Mouse (Mus musculus): ENCODE data around the gene Ska2. TPM values are rescaled to one million over a fixed set of nuclear protein-coding genes. Genes with fewer than 3 reads are reported as not detected.
A peak's percentile ranks its signal among the peaks of the same experiment; 100 is the strongest.

Gene Ska2
- 56.8 and 63.4 TPM in 2 replicates for polyA plus RNA-seq (2015; fragmentation: Nextera tagmentation; extraction: Ambion mirVana)

- Histone ChIP-seq H3K4me3 (peak within 1 kb of the TSS; percentile 96), H3K9ac (peak within 1 kb of the TSS; percentile 98), H3K9me3 (no peaks in the 10 kb centered on the region), H3K4me2 (peak within 1 kb of the TSS; percentile 77), H3K4me1 (peaks cover 35% of the 10 kb centered on the region), H3K27ac (replicated peaks) (peak within 1 kb of the TSS; percentile 98), H3K36me3 (peaks cover 45% of the 10 kb centered on the region), H3K27me3 (replicated peaks) (no peaks in the 10 kb centered on the region)
- WGBS: under 1% methylated on average over 40 of the region's 40 CpGs
- ATAC-seq (ENCODE audit: extremely low read depth, insufficient number of reproducible peaks, low FRiP score, low TSS enrichment): peak; percentile 96
These were observed at the start of gene Ska2 for GRCm38 (mm10) chr11:87108755-87109518. TSS of gene Ska2 (plus strand) at chr11:87109234.

DNA sequence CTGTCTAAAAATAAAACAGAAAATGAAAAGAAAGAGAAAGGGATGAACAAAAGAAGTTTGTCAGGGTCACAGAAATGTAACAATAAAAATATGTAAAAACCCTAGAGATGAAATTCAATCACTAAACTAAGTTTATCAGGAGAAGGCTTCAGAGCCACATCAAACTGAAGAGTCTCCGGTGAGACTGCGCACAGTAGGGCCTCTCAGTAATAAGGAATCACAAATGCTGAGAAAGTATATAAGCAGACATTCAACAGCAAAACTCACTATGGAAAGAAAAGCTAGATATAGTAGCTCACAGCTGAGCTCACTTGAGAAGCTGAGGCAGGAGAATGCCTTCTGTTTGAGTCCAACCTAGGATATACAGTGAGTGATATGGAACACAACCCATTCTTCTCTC lies 48.6 kb upstream of the Ska2 start:
- 96% methylated on average over 2 of the region's 2 CpGs for WGBS
- ATAC-seq (ENCODE audit: extremely low read depth, insufficient number of reproducible peaks, low FRiP score, low TSS enrichment): no peak
- Histone ChIP-seq H3K36me3 (peaks cover 54% of the 10 kb centered on the region), H3K9me3 (no peaks in the 10 kb centered on the region), H3K4me3 (no peak overlapping the region), H3K27me3 (replicated peaks) (no peaks in the 10 kb centered on the region), H3K27ac (replicated peaks) (no peak overlapping the region), H3K9ac (no peak overlapping the region), H3K4me2 (no peak overlapping the region), H3K4me1 (no peaks in the 10 kb centered on the region)

DNA sequence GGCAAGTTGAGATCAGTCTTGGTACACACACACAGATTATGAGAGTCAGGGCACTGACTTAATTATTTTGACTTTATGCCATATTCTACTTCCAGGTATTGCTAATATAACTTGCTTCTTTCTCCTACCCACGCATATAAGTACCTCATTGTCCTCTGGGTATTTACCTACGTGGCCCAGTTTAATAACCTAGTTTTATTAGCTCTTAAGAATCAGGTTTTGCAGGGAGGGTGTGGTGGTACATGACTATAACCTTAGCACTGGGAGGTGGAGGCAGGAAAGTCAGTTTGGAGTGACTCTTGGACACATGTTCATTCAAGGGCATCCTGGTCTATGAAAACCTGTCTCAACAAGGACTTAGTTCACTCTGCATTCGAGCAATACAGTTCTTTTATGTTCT lies 46.9 kb upstream of the Ska2 start:
- WGBS: 65% methylated on average over 3 of the region's 3 CpGs
- H3K4me2 ChIP-seq: no peak overlapping the region
- H3K27me3 ChIP-seq (replicated peaks): no peaks in the 10 kb centered on the region
- no peaks in the 10 kb centered on the region for H3K9me3 ChIP-seq
- no peak for ATAC-seq (ENCODE audit: extremely low read depth, insufficient number of reproducible peaks, low FRiP score, low TSS enrichment)
- peaks cover 41% of the 10 kb centered on the region for H3K36me3 ChIP-seq
- no peak overlapping the region for H3K9ac ChIP-seq
- H3K27ac ChIP-seq (replicated peaks): no peak overlapping the region
- H3K4me1 ChIP-seq: no peaks in the 10 kb centered on the region
- no peak overlapping the region for H3K4me3 ChIP-seq

DNA sequence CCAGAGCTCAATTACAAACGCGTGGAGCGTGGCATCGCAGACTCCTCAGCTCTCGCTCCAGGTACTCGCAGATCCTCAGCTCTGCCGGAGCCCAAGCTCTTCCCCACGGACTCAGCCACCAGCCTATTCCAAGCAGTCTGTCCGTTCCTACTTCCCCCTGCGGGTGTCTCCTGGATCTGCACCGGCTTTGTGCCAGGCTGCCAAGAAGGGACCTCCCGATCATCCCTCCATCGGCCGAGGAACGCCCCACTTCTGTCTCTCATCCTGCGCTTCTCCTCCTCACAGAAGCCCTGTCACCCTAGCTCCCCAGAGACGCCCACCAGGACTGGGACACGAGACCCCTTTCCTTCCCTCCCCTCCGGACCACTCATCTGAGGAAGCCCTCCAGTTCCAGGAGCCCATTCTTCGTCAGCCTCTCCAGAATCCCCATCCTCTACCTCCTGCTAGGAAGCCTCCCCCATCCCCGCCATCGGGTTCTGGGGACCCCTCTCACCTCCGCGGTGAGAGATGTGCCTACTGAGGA lies 35.6 kb upstream of the Ska2 start:
- no peaks in the 10 kb centered on the region for H3K27me3 ChIP-seq (replicated peaks)
- peak overlapping the region; percentile 81 for H3K4me3 ChIP-seq
- 0 out of 2 replicates have a peak, but pooled peaks have one; percentile 21 for ATAC-seq (ENCODE audit: extremely low read depth, insufficient number of reproducible peaks, low FRiP score, low TSS enrichment)
- H3K4me2 ChIP-seq: peak overlapping the region; percentile 98
- H3K9me3 ChIP-seq: no peaks in the 10 kb centered on the region
- H3K9ac ChIP-seq: peak overlapping the region; percentile 93
- WGBS: under 1% methylated on average over 24 of the region's 24 CpGs
- H3K36me3 ChIP-seq: peaks cover 23% of the 10 kb centered on the region
- peak overlapping the region; percentile 86 for H3K27ac ChIP-seq (replicated peaks)
- peaks cover 20% of the 10 kb centered on the region for H3K4me1 ChIP-seq

DNA sequence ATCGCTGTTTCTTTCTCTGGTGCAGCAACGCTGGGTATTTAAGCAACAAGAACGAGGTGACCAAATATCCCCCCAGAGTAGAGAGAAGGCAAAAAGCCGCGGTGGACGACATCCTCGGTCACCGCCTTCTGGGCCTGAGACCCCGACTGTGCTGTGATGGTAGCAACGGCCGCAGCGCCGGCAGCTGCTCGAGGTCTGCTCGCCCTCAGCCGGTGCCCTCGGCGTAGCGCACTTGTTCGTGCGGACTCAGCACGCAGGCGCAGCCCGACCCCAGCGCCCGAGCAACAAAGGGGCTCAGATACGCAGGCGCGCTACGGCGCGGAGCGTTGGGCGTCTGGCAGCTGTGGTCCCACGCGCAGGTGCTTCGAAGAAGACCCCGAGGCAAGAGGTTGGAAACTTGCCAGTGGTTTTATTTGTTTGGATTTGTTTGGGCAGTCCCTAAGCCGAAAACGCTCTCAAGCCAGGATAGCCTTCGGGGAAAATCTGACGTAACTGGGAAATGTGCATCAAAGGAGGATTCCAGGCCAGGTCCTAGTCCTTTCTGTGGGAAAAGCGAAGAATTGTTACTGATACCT lies 35.1 kb upstream of the Ska2 start, which contains the start of gene Gdpd1:
Gdpd1 (minus strand) TSS at position 197 of the 575 bp plus-strand sequence.
- Histone ChIP-seq H3K9ac (peak within 1 kb of the TSS; percentile 93), H3K4me1 (peaks cover 20% of the 10 kb centered on the region), H3K4me2 (peak within 1 kb of the TSS; percentile 98), H3K4me3 (peak within 1 kb of the TSS; percentile 81), H3K36me3 (peaks cover 28% of the 10 kb centered on the region), H3K9me3 (no peaks in the 10 kb centered on the region), H3K27ac (replicated peaks) (peak within 1 kb of the TSS; percentile 86), H3K27me3 (replicated peaks) (no peaks in the 10 kb centered on the region)
- ATAC-seq (ENCODE audit: extremely low read depth, insufficient number of reproducible peaks, low FRiP score, low TSS enrichment): peak; percentile 87
- WGBS: under 1% methylated on average over 43 of the region's 43 CpGs

- H3K9ac ChIP-seq: no peak overlapping the region
- no peaks in the 10 kb centered on the region for H3K9me3 ChIP-seq
- H3K4me1 ChIP-seq: peaks cover 32% of the 10 kb centered on the region
- H3K36me3 ChIP-seq: peaks cover 66% of the 10 kb centered on the region
- WGBS: 75% methylated on average over 1 of the region's 1 CpGs
- no peak overlapping the region for H3K4me2 ChIP-seq
- H3K27ac ChIP-seq (replicated peaks): no peak overlapping the region
- no peaks in the 10 kb centered on the region for H3K27me3 ChIP-seq (replicated peaks)
- ATAC-seq (ENCODE audit: extremely low read depth, insufficient number of reproducible peaks, low FRiP score, low TSS enrichment): no peak
- no peak overlapping the region for H3K4me3 ChIP-seq
These were observed 25.3 kb upstream of the Ska2 start for GRCm38 (mm10) chr11:87083712-87084111.

DNA sequence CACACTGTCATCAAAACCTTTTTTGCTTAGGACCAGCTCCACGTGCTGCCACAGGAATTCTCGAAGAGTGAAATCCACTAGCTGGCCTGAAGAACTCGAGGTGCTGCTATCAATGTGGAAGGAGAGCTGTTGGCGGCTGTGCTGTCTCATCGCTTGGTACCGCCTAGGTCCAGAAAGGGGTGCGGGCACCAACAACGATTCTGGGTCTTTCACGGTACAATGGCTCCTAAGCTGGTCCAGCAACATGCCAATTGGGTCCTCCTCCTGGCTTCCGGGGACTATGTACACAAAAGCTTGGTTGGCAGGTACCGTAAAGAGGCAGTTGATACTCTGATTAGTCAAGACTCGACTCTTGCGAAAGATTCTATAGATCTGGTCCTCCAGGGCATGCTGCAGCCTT lies 23.6 kb upstream of the Ska2 start:
- H3K27me3 ChIP-seq (replicated peaks): no peaks in the 10 kb centered on the region
- peaks cover 60% of the 10 kb centered on the region for H3K36me3 ChIP-seq
- WGBS: 87% methylated on average over 13 of the region's 13 CpGs
- H3K4me3 ChIP-seq: peak overlapping the region; percentile 84
- H3K9me3 ChIP-seq: no peaks in the 10 kb centered on the region
- no peak for ATAC-seq (ENCODE audit: extremely low read depth, insufficient number of reproducible peaks, low FRiP score, low TSS enrichment)
- H3K9ac ChIP-seq: peak overlapping the region; percentile 91
- H3K27ac ChIP-seq (replicated peaks): no peak overlapping the region
- H3K4me1 ChIP-seq: peaks cover 32% of the 10 kb centered on the region
- peak overlapping the region; percentile 95 for H3K4me2 ChIP-seq

DNA sequence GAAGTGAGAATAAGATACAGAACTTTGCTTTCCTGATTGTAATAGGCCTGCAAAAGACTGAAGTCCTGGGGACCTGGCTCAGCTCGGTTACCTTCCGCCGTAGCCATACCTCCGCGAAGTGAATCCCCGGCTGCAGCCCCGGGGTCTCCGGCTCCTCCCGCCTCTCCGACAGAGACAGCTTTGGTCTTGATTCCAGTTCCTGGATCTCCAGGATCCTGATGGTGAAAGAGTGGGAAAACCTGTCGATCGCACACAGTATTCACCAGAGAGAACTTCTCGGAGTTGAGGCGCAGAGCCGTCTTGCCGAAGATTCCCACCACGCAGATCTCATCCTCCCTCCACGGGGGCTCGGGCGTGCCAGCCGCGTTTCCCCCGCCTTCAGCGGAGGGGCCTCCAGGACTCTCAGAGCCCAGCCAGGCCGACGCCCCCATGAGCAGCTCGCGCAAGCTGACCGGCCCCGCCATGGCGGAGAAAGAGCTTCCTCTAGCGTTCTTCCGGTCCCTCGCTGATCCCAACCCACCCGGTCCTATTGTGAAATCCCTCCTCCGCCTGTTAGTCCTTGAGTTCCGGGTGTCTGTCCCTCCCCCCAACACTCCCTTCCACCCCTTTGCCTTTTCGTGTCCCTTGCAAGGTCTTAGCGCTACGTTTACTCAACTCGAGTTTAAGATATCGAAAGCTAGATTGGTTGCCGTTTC lies 22.6 kb upstream of the Ska2 start, which contains the start of gene Smg8:
Smg8 (minus strand) TSS at position 485 of the 695 bp plus-strand sequence.
- peaks cover 32% of the 10 kb centered on the region for H3K4me1 ChIP-seq
- H3K27ac ChIP-seq (replicated peaks): peak within 1 kb of the TSS; percentile 74
- H3K27me3 ChIP-seq (replicated peaks): no peaks in the 10 kb centered on the region
- under 1% methylated on average over 43 of the region's 43 CpGs for WGBS
- H3K4me2 ChIP-seq: peak within 1 kb of the TSS; percentile 95
- peak; percentile 66; the same call in 1 of the 2 replicates for ATAC-seq (ENCODE audit: extremely low read depth, insufficient number of reproducible peaks, low FRiP score, low TSS enrichment)
- H3K36me3 ChIP-seq: peaks cover 60% of the 10 kb centered on the region
- peak within 1 kb of the TSS; percentile 91 for H3K9ac ChIP-seq
- peak within 1 kb of the TSS; percentile 84 for H3K4me3 ChIP-seq
- H3K9me3 ChIP-seq: no peaks in the 10 kb centered on the region

DNA sequence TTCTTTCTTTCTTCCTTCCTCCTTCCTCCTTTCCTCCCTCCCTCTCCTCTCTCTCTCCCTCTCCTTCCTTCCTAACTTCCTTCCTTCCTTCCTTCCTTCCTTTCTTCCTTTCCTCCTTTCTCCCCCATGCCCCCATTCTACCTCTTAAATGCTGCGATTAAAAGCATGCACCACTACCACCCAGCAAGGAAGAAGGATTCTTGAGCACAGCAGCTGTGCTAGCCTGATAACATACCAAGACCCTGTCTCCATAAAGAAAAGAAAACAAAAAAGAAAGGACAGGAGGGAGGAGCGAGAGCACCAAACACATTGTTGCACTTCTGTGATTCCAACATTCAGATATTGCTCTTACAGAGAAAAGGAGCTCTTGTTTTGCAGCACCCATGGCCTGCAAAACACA lies 21.9 kb upstream of the Ska2 start:
- Histone ChIP-seq H3K4me1 (peaks cover 32% of the 10 kb centered on the region), H3K27me3 (replicated peaks) (no peaks in the 10 kb centered on the region), H3K4me2 (peak overlapping the region; percentile 95), H3K27ac (replicated peaks) (peak overlapping the region; percentile 74), H3K4me3 (peak overlapping the region; percentile 84), H3K9me3 (no peaks in the 10 kb centered on the region), H3K9ac (peak overlapping the region; percentile 91), H3K36me3 (peaks cover 60% of the 10 kb centered on the region)
- 44% methylated on average over 2 of the region's 2 CpGs for WGBS
- ATAC-seq (ENCODE audit: extremely low read depth, insufficient number of reproducible peaks, low FRiP score, low TSS enrichment): no peak

- no peaks in the 10 kb centered on the region for H3K9me3 ChIP-seq
- peak within 1 kb of the TSS; percentile 98 for H3K27ac ChIP-seq (replicated peaks)
- peak within 1 kb of the TSS; percentile 77 for H3K4me2 ChIP-seq
- H3K27me3 ChIP-seq (replicated peaks): no peaks in the 10 kb centered on the region
- peak within 1 kb of the TSS; percentile 96 for H3K4me3 ChIP-seq
- H3K4me1 ChIP-seq: peaks cover 35% of the 10 kb centered on the region
- peaks cover 45% of the 10 kb centered on the region for H3K36me3 ChIP-seq
- H3K9ac ChIP-seq: peak within 1 kb of the TSS; percentile 98
- ATAC-seq (ENCODE audit: extremely low read depth, insufficient number of reproducible peaks, low FRiP score, low TSS enrichment): no peak
- under 1% methylated on average over 14 of the region's 14 CpGs for WGBS
These were observed 652 bp upstream of the Ska2 start, which contains the start of gene Prr11 for GRCm38 (mm10) chr11:87108409-87108754. TSS of gene Prr11 (minus strand) at chr11:87108708.

Data from heart, embryonic 13.5 days (tissue).